Mouse (Mus musculus) neural tube, embryonic 15.5 days (tissue): Measurements from ENCODE around the gene Sbk1. TPM values are rescaled to one million over a fixed set of nuclear protein-coding genes. Genes with fewer than 3 reads are reported as not detected.
A peak's percentile ranks its signal among the peaks of the same experiment; 100 is the strongest.
"Not testable (repeated sequence)": the region's sequence is repeated elsewhere in the genome, so short reads cannot be mapped to it uniquely, and the experiment has no call there.

Source experiments
- ATAC-seq: fragments of 200-750 bp; cut with Nextera tagmentation; 2 replicates; pipeline ENCODE4 v1.8.0; 2017; ENCODE audit warnings: mild to moderate bottlenecking, moderate TSS enrichment, moderate library complexity; ENCODE audit not compliant: low FRiP score
- H3K27ac ChIP-seq: fragments of 300-500 bp; sonication (generic); replicated peaks from 2 replicates; pipeline ENCODE4 v1.5.1; 2015; ENCODE audit warnings: mild to moderate bottlenecking, inconsistent platforms
- H3K27me3 ChIP-seq: fragments of 300-500 bp; sonication (generic); replicated peaks from 2 replicates; pipeline ENCODE4 v1.6.1; 2015; ENCODE audit warnings: inconsistent platforms
- H3K36me3 ChIP-seq: fragments of 300-500 bp; sonication (generic); 2 replicates; pipeline ENCODE4 v1.6.1; 2015; ENCODE audit warnings: inconsistent platforms
- H3K4me1 ChIP-seq: fragments of 300-500 bp; sonication (generic); 2 replicates; pipeline ENCODE4 v1.6.1; 2015; ENCODE audit warnings: inconsistent platforms
- H3K4me2 ChIP-seq: fragments of 300-500 bp; sonication (generic); 2 replicates; pipeline ENCODE4 v1.6.1; 2015; ENCODE audit warnings: inconsistent platforms, mild to moderate bottlenecking, moderate library complexity
- H3K4me3 ChIP-seq: fragments of 300-500 bp; sonication (generic); replicated peaks from 2 replicates; pipeline ENCODE4 v1.5.1; 2015; ENCODE audit warnings: mild to moderate bottlenecking, inconsistent platforms
- H3K9ac ChIP-seq: fragments of 300-500 bp; sonication (generic); replicated peaks from 2 replicates; pipeline ENCODE4 v1.6.1; 2015; ENCODE audit warnings: mild to moderate bottlenecking, inconsistent platforms
- H3K9me3 ChIP-seq: fragments of 300-500 bp; sonication (generic); replicated peaks from 2 replicates; pipeline ENCODE4 v1.6.1; 2016; ENCODE audit warnings: inconsistent platforms
- WGBS: fragments of 180-500 bp; shearing (Covaris S2); methylation state at CpG from one replicate; pipeline ENCODE4 v1.1.7; 2015; ENCODE audit warnings: mixed read lengths; 5-methylcytosine and 5-hydroxymethylcytosine counted together
- polyA plus RNA-seq: library from polyadenylated mRNA; unstranded; fragments of >200 nt; fragmentation: Nextera tagmentation; extraction: Ambion mirVana; gene quantifications from 2 replicates; pipeline ENCODE4 v1.2.1, GENCODE M21; 2015

The Sbk1 gene
- polyA plus RNA-seq, 1 experiment from 2014 or later: 182 TPM

DNA sequence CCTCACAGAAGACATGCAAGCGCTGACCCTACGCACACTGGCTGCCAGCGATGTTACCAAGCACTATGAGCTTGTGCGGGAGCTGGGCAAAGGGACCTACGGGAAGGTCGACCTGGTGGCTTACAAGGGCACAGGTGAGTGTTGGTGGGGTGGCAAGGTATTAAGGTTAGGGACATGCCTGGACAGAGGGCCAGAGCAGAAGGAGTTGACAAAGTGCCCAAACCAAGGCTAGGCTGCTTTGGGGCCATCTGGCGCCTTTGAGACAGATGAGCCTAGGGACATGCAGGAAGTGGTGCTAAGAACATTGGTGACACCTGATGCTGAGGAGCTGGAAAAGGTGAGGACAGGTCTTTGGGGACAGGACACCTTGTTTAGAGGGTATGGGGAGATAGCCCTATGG, 17.5 kb downstream of the Sbk1 start:
- Histone ChIP-seq H3K4me1 (peaks cover 48% of the 10 kb centered on the region), H3K27me3 (no peaks in the 10 kb centered on the region), H3K4me2 (no peak overlapping the region), H3K9me3 (no peaks in the 10 kb centered on the region), H3K9ac (no peak overlapping the region), H3K4me3 (no peak overlapping the region), H3K27ac (no peak overlapping the region), H3K36me3 (peaks cover 61% of the 10 kb centered on the region)
- no peak for ATAC-seq
- WGBS: 93% methylated on average over 7 of the region's 7 CpGs

DNA sequence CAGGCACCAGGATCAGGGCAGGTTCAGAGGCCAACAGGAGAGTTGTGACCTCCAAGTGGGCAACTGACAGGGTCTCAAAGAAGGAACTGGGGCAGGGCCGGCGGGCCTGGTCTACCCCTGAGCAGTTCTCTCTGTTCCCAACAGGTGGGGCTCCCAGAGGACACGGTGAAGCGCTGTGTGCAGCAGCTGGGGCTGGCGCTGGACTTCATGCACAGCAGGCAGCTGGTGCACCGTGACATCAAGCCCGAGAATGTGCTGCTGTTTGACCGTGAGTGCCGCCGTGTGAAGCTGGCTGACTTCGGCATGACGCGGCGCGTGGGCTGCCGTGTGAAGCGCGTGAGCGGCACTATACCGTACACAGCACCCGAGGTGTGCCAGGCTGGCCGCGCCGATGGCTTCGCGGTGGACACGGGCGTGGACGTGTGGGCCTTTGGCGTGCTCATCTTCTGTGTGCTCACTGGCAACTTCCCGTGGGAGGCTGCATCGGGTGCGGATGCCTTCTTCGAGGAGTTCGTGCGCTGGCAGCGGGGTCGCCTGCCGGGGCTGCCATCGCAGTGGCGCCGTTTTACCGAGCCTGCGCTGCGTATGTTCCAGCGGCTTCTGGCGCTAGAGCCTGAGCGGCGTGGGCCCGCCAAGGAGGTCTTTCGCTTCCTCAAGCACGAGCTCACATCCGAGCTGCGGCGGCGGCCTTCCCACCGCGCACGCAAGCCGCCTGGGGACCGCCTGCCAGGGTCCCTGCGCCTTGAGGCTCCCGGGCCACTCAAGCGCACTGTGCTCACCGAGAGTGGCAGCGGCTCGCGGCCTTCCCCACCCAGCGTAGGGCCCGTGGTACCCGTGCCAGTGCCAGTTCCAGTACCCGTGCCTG, 19.5 kb downstream of the Sbk1 start:
- Histone ChIP-seq H3K4me2 (no peak overlapping the region), H3K36me3 (peaks cover 54% of the 10 kb centered on the region), H3K9me3 (no peaks in the 10 kb centered on the region), H3K4me3 (no peak overlapping the region), H3K27me3 (no peaks in the 10 kb centered on the region), H3K4me1 (peaks cover 29% of the 10 kb centered on the region), H3K9ac (no peak overlapping the region), H3K27ac (no peak overlapping the region)
- WGBS: 92% methylated on average over 72 of the region's 72 CpGs
- ATAC-seq: no peak

DNA sequence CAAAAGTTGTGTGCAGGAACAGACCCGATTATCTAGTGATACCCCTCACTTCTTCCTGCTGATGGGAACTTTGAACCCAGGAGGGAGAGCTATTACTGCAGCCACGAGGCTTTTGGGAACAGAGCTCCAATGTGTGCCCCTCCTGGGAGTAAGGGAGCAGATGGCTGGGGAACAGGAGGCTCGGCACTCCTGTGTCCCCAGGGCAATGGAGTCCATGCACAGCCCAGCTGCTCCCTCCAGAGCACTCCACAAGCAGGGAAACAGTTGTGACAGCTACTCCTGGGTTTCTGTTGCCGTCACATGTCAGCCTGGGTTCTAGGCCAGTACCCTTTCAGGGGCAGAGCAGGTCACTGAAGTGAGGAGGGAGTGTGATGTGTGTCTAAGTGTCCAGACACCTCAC, 20.7 kb downstream of the Sbk1 start:
- H3K27ac ChIP-seq: no peak overlapping the region
- no peak for ATAC-seq
- H3K9ac ChIP-seq: no peak overlapping the region
- H3K27me3 ChIP-seq: no peaks in the 10 kb centered on the region
- H3K9me3 ChIP-seq: no peaks in the 10 kb centered on the region
- peaks cover 54% of the 10 kb centered on the region for H3K36me3 ChIP-seq
- WGBS: 34% methylated on average over 4 of the region's 4 CpGs
- peaks cover 19% of the 10 kb centered on the region for H3K4me1 ChIP-seq
- H3K4me2 ChIP-seq: no peak overlapping the region
- no peak overlapping the region for H3K4me3 ChIP-seq

DNA sequence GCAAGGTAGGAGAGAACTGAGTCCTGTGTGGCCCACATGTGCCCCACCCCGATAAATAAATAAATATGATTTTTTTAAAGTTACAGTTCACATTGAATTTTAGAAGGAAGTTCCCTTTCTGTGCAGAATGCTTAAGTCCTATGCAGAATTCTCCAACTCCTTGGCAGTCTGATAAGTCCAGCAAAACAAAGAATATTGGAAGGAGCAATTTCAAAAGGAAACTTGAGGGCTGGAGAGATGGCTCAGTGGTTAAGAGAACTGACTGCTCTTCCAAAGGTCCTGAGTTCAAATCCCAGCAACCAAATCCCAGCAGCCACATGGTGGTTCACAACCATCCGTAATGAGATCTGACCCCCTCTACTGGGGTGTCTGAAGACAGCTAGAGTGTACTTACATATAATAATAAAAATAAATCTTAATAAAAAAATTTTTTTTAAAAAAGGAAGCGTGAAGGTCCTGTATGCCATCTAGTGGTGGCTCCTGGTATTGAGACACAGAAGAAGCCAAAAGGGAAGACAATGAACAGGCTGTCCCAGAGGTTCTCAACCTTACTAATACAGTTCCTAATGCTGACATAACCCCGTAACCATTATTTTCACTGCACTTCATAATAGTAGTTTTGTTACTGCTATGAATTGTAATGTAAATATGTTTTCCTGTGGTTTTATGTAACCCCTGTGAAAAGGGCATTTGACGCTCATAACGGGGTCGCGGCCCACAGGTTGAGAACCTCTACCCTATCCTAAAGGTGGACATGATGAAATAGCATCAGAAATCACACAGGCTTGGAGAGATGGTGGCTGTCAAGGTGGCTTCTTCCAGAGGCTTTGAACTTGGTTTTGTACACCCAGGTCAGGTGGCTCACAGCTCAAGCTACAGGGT, 25.4 kb downstream of the Sbk1 start:
- H3K4me3 ChIP-seq: no peak overlapping the region
- 0 out of 2 replicates have a peak, but pooled peaks cover 3% of the 10 kb centered on the region for H3K4me1 ChIP-seq
- 71% methylated on average over 8 of the region's 8 CpGs for WGBS
- peak; percentile 30; the same call in 1 of the 2 replicates for ATAC-seq
- no peaks in the 10 kb centered on the region for H3K9me3 ChIP-seq
- H3K27me3 ChIP-seq: no peaks in the 10 kb centered on the region
- H3K9ac ChIP-seq: no peak overlapping the region
- no peak overlapping the region for H3K27ac ChIP-seq
- H3K36me3 ChIP-seq: peaks cover 19% of the 10 kb centered on the region
- H3K4me2 ChIP-seq: no peak overlapping the region

DNA sequence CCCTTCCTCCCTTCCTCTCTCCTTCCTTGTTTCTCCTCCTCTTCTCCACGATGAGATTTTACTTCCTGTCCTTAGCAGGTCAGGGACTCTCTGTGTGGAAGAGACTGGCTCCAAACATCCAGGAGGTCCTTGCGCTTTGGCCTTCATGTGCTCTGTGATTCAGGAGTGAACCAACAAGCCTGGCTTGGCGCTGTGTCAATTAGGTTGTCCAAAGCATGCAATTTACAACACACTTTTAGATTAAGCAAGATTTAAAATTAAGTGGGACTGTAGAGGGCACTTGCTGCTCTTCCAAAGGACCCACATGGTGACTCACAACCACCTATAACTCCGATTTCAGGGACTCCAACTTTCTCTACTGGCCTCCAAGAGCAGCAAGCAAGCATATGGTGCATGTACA, 26.4 kb downstream of the Sbk1 start:
- H3K27ac ChIP-seq: no peak overlapping the region
- no peak overlapping the region for H3K4me2 ChIP-seq
- no peaks in the 10 kb centered on the region for H3K9me3 ChIP-seq
- no peak overlapping the region for H3K4me3 ChIP-seq
- no peak overlapping the region for H3K9ac ChIP-seq
- no peak for ATAC-seq
- H3K4me1 ChIP-seq: no peaks in the 10 kb centered on the region
- no peaks in the 10 kb centered on the region for H3K27me3 ChIP-seq
- peaks cover 8% of the 10 kb centered on the region for H3K36me3 ChIP-seq
- WGBS: 75% methylated on average over 4 of the region's 4 CpGs

DNA sequence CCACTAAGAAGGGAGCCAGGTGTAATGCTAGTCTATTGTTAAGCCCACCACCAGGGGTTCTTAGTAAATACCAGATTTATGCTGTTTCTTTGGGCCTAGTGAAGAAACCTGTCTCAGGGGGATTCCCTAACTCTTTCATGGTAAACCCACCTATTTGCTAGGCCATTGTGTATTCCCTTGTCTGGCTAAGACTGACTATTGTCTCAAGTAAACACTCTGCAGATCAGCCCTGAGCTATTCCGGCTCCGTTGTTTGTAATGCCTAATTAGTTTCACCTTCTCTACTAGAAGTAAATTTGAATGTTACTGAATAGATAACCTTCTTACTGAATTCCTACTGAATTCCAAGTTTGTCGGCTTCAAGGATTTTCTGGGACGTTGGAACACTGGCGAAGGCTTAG, 29.4 kb downstream of the Sbk1 start:
- H3K27ac ChIP-seq, H3K9ac ChIP-seq, H3K4me1 ChIP-seq, H3K36me3 ChIP-seq, H3K4me2 ChIP-seq, H3K4me3 ChIP-seq, H3K9me3 ChIP-seq, H3K27me3 ChIP-seq, ATAC-seq: not testable (repeated sequence)
- WGBS: 79% methylated on average over 5 of the region's 5 CpGs

DNA sequence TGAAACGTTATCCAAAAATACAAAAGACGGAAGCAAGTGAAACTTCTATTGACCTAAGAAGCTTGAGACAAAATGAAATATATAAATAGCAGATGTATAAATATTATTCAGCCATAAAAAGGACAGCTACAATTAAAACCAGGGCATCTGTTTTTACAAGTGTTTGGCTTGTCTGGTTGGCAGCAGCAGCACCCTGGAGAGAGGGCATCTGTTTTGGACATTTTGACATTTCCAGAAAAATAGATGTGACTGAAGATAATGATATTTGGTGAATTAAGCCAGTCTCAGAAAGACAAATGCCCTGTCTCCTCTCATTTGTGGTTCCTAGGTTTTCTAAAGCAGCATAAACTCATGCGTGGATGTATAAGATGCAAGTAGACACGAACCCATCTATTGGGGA, 39.4 kb downstream of the Sbk1 start:
- Histone ChIP-seq H3K9ac (no peak overlapping the region), H3K27ac (no peak overlapping the region), H3K4me2 (no peak overlapping the region), H3K27me3 (no peaks in the 10 kb centered on the region), H3K4me1 (no peaks in the 10 kb centered on the region), H3K9me3 (no peaks in the 10 kb centered on the region), H3K4me3 (no peak overlapping the region), H3K36me3 (no peaks in the 10 kb centered on the region)
- 87% methylated on average over 4 of the region's 4 CpGs for WGBS
- ATAC-seq: no peak

DNA sequence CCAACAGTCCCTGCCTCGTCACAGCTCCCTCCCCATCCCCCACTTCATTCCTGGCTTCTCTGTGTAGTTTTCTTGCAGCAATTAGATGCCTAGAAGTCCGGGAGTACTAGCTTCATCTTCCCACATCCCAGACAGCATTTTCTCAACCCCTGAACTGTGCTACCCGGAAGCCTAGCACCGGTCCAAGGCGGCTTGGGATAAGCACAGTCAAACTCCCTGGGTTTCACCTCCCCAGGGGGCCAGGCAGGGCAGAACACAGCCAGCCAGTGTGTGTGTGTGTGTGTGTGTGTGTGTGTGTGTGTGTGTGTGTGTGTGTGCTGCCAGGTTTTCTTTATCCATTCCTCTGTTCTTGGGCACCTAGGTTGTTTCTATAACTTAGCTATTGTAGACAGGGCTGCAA, 40.9 kb downstream of the Sbk1 start:
- H3K36me3 ChIP-seq: no peaks in the 10 kb centered on the region
- ATAC-seq: no peak
- H3K4me3 ChIP-seq: no peak overlapping the region
- no peaks in the 10 kb centered on the region for H3K4me1 ChIP-seq
- H3K27me3 ChIP-seq: no peaks in the 10 kb centered on the region
- H3K9me3 ChIP-seq: no peaks in the 10 kb centered on the region
- H3K27ac ChIP-seq: no peak overlapping the region
- H3K4me2 ChIP-seq: no peak overlapping the region
- 47% methylated on average over 5 of the region's 5 CpGs for WGBS
- no peak overlapping the region for H3K9ac ChIP-seq

DNA sequence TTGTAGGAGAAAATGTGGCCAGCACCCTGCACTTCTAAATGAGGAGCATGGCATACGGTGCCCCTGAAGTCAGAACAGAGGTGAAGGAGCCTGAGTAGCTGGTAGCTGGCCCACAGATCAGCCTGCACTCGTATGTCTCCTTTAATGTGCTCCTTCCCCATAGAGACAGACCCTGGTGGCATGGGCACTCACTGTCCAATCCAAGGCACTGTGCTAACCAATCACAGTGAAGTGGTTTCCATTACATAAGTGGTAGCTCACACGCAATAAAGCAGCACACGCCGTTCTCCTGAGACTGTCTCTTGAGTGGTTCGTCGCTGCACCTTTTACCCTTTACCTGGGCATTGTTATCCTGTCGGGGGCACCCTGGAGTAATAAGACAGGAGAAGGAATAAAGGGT, 41.9 kb downstream of the Sbk1 start:
- Histone ChIP-seq H3K27me3 (no peaks in the 10 kb centered on the region), H3K9ac (no peak overlapping the region), H3K4me1 (no peaks in the 10 kb centered on the region), H3K4me3 (no peak overlapping the region), H3K9me3 (no peaks in the 10 kb centered on the region), H3K4me2 (no peak overlapping the region), H3K27ac (no peak overlapping the region), H3K36me3 (no peaks in the 10 kb centered on the region)
- WGBS: 69% methylated on average over 8 of the region's 8 CpGs
- no peak for ATAC-seq

DNA sequence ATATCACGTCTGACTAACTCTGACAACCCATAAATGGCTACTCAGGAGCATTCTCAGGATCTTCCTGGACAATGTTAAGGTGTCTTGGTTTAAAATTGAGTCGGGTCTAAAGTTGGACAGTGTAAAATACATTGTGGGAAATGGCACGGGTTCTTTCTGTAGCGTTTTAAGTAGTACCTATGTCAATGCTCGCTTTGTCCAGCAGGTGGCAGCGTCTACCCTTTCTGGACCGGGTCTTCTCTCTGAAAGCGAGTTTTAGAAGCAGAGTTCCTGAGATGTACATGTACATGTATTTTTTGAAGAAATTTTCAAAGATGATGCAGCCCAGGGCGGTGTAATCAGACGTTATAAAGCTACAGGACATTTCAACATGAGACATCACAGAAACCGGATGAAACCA, 51.3 kb downstream of the Sbk1 start:
- WGBS: 10% methylated on average over 11 of the region's 11 CpGs
- no peaks in the 10 kb centered on the region for H3K36me3 ChIP-seq
- no peak overlapping the region for H3K27ac ChIP-seq
- H3K27me3 ChIP-seq: peaks cover 9% of the 10 kb centered on the region; the same call in 1 of the 2 replicates
- H3K4me2 ChIP-seq: no peak overlapping the region
- H3K9me3 ChIP-seq: no peaks in the 10 kb centered on the region
- ATAC-seq: no peak
- no peak overlapping the region for H3K4me3 ChIP-seq
- no peak overlapping the region for H3K9ac ChIP-seq
- H3K4me1 ChIP-seq: peaks cover 12% of the 10 kb centered on the region; the same call in 1 of the 2 replicates

DNA sequence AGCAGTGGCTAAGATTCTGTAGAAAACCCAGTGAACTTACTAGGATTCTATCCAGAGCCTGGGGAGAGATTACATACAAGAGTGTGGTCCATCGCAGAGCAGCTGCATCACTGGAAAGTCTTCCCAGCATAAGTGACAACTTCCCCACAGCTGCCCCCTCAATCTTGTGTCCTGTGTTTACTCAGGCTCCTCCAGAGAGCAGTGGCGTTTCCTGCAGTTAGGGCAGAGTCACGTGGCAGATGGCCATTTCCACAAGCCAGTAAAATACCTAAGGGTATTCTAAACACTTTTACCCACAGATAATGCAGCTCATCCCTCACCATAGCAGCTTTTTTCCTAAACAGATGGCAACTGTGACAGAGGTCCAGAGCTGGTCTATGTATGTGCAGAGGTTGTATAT, 52.4 kb downstream of the Sbk1 start:
- H3K27me3 ChIP-seq: peaks cover 9% of the 10 kb centered on the region; the same call in 1 of the 2 replicates
- no peak overlapping the region for H3K4me2 ChIP-seq
- no peak overlapping the region for H3K4me3 ChIP-seq
- H3K27ac ChIP-seq: no peak overlapping the region
- no peaks in the 10 kb centered on the region for H3K9me3 ChIP-seq
- no peak for ATAC-seq
- no peaks in the 10 kb centered on the region for H3K36me3 ChIP-seq
- H3K4me1 ChIP-seq: peaks cover 12% of the 10 kb centered on the region; the same call in 1 of the 2 replicates
- 34% methylated on average over 3 of the region's 3 CpGs for WGBS
- H3K9ac ChIP-seq: no peak overlapping the region
